Mouse (Mus musculus) CH12.LX (cell line): ENCODE data around the gene Cd5.

Experiments
- POLR2A ChIP-seq: IDR thresholded peaks from 2 replicates; pipeline ENCODE4 v1.6.1; 2011; ENCODE audit warnings: low read depth, mild to moderate bottlenecking, improper control_type of control experiment, low read length
- ZNF384 ChIP-seq: IDR thresholded peaks from 2 replicates; pipeline ENCODE4 v1.6.1; 2012; ENCODE audit warnings: low read depth, low read length, improper control_type of control experiment, inconsistent platforms

GRCm38 (mm10) chr19:10784796-10785459 lies 46.1 kb upstream of the Cd5 start:
- TF ChIP-seq POLR2A (no peak), ZNF384 (no peak)
